Mouse (Mus musculus) hindbrain, embryonic 12.5 days (tissue): ENCODE results near the gene Rps15a. TPM values are rescaled to one million over a fixed set of nuclear protein-coding genes. Genes with fewer than 3 reads are reported as not detected.
A peak's percentile ranks its signal among the peaks of the same experiment; 100 is the strongest.

Experiments
- ATAC-seq: fragments of 200-750 bp; cut with Nextera tagmentation; 2 replicates; pipeline ENCODE4 v1.8.0; 2017; ENCODE audit warnings: moderate TSS enrichment; ENCODE audit not compliant: low FRiP score
- H3K27ac ChIP-seq: fragments of 300-500 bp; sonication (generic); 2 replicates; pipeline ENCODE4 v1.5.1; 2016; ENCODE audit warnings: mild to moderate bottlenecking
- H3K27me3 ChIP-seq: fragments of 300-500 bp; sonication (generic); 2 replicates; pipeline ENCODE4 v1.6.1; 2016; ENCODE audit warnings: mild to moderate bottlenecking
- H3K36me3 ChIP-seq: fragments of 300-500 bp; sonication (generic); 2 replicates; pipeline ENCODE4 v1.6.1; 2016; ENCODE audit warnings: mild to moderate bottlenecking
- H3K4me1 ChIP-seq: fragments of 300-500 bp; sonication (generic); 2 replicates; pipeline ENCODE4 v1.6.1; 2016
- H3K4me2 ChIP-seq: fragments of 300-500 bp; sonication (generic); replicated peaks from 2 replicates; pipeline ENCODE4 v1.6.1; 2016; ENCODE audit warnings: mild to moderate bottlenecking
- H3K4me3 ChIP-seq: fragments of 300-500 bp; sonication (generic); 2 replicates; pipeline ENCODE4 v1.5.1; 2016; ENCODE audit warnings: mild to moderate bottlenecking
- H3K9ac ChIP-seq: fragments of 300-500 bp; sonication (generic); 2 replicates; pipeline ENCODE4 v1.6.1; 2016; ENCODE audit warnings: mild to moderate bottlenecking, moderate library complexity
- H3K9me3 ChIP-seq: fragments of 300-500 bp; sonication (generic); replicated peaks from 2 replicates; pipeline ENCODE4 v1.6.1; 2016; ENCODE audit warnings: mild to moderate bottlenecking
- WGBS: fragments of 180-500 bp; shearing (Covaris S2); methylation state at CpG from one replicate; pipeline ENCODE4 v1.1.7; 2016; 5-methylcytosine and 5-hydroxymethylcytosine counted together
- polyA plus RNA-seq: library from polyadenylated mRNA; unstranded; fragments of >200 nt; fragmentation: Nextera tagmentation; extraction: Ambion mirVana; gene quantifications from 2 replicates; pipeline ENCODE4 v1.2.1, GENCODE M21; 2016

Gene Rps15a
- polyA plus RNA-seq, 1 experiment from 2014 or later = 511 TPM

GRCm38 (mm10) chr7:118125736-118126135 is 9.7 kb upstream of the Rps15a start:
- H3K27me3 ChIP-seq = no peaks in the 10 kb centered on the region
- H3K4me3 ChIP-seq = no peak overlapping the region
- no peak for ATAC-seq
- H3K9ac ChIP-seq = no peak overlapping the region
- H3K36me3 ChIP-seq = peaks cover 39% of the 10 kb centered on the region
- H3K9me3 ChIP-seq = no peaks in the 10 kb centered on the region
- peaks cover 32% of the 10 kb centered on the region for H3K4me1 ChIP-seq
- H3K27ac ChIP-seq = no peak overlapping the region
- H3K4me2 ChIP-seq = no peak overlapping the region

GRCm38 (mm10) chr7:118123512-118124411 is 7.8 kb upstream of the Rps15a start:
- no peaks in the 10 kb centered on the region for H3K9me3 ChIP-seq
- WGBS = 95% methylated on average over 4 of the region's 4 CpGs
- H3K4me2 ChIP-seq = no peak overlapping the region
- no peaks in the 10 kb centered on the region for H3K27me3 ChIP-seq
- no peak for ATAC-seq
- no peak overlapping the region for H3K9ac ChIP-seq
- no peak overlapping the region for H3K4me3 ChIP-seq
- peaks cover 57% of the 10 kb centered on the region for H3K36me3 ChIP-seq
- no peak overlapping the region for H3K27ac ChIP-seq
- peaks cover 23% of the 10 kb centered on the region for H3K4me1 ChIP-seq

- Histone ChIP-seq H3K36me3 (peaks cover 65% of the 10 kb centered on the region), H3K27me3 (no peaks in the 10 kb centered on the region), H3K4me2 (no peak overlapping the region), H3K27ac (no peak overlapping the region), H3K9me3 (no peaks in the 10 kb centered on the region), H3K4me3 (no peak overlapping the region), H3K9ac (no peak overlapping the region), H3K4me1 (peaks cover 11% of the 10 kb centered on the region)
- whole genome bisulfite sequencing = 96% methylated on average over 7 of the region's 7 CpGs
- ATAC-seq = no peak
These were observed 6.2 kb upstream of the Rps15a start for GRCm38 (mm10) chr7:118122235-118122634.

GRCm38 (mm10) chr7:118120654-118121053 is 4.7 kb upstream of the Rps15a start:
- Histone ChIP-seq H3K9ac (no peak overlapping the region), H3K27me3 (no peaks in the 10 kb centered on the region), H3K4me2 (no peak overlapping the region), H3K36me3 (peaks cover 54% of the 10 kb centered on the region), H3K9me3 (no peaks in the 10 kb centered on the region), H3K4me3 (no peak overlapping the region), H3K27ac (no peak overlapping the region), H3K4me1 (peaks cover 6% of the 10 kb centered on the region)
- ATAC-seq = no peak
- WGBS = 88% methylated on average over 1 of the region's 1 CpGs

GRCm38 (mm10) chr7:118119946-118120345 is 4.0 kb upstream of the Rps15a start:
- peaks cover 10% of the 10 kb centered on the region for H3K4me1 ChIP-seq
- 93% methylated on average over 5 of the region's 5 CpGs for WGBS
- no peaks in the 10 kb centered on the region for H3K27me3 ChIP-seq
- H3K4me2 ChIP-seq = no peak overlapping the region
- no peak overlapping the region for H3K4me3 ChIP-seq
- no peak overlapping the region for H3K9ac ChIP-seq
- no peaks in the 10 kb centered on the region for H3K9me3 ChIP-seq
- peaks cover 54% of the 10 kb centered on the region for H3K36me3 ChIP-seq
- no peak for ATAC-seq
- H3K27ac ChIP-seq = no peak overlapping the region

- Histone ChIP-seq H3K9me3 (no peaks in the 10 kb centered on the region), H3K27me3 (no peaks in the 10 kb centered on the region), H3K4me3 (no peak overlapping the region), H3K27ac (no peak overlapping the region), H3K4me2 (no peak overlapping the region), H3K4me1 (peaks cover 18% of the 10 kb centered on the region), H3K36me3 (peaks cover 55% of the 10 kb centered on the region), H3K9ac (no peak overlapping the region)
- no peak for ATAC-seq
- 61% methylated on average over 2 of the region's 2 CpGs for WGBS
These were observed 3.2 kb upstream of the Rps15a start for GRCm38 (mm10) chr7:118119142-118119541.

- H3K4me3 ChIP-seq = no peak overlapping the region
- no peaks in the 10 kb centered on the region for H3K9me3 ChIP-seq
- H3K27ac ChIP-seq = no peak overlapping the region
- H3K4me1 ChIP-seq = peaks cover 25% of the 10 kb centered on the region
- 85% methylated on average over 3 of the region's 3 CpGs for WGBS
- H3K27me3 ChIP-seq = no peaks in the 10 kb centered on the region
- no peak overlapping the region for H3K4me2 ChIP-seq
- no peak overlapping the region for H3K9ac ChIP-seq
- H3K36me3 ChIP-seq = peaks cover 56% of the 10 kb centered on the region
- no peak for ATAC-seq
These were observed 2.4 kb upstream of the Rps15a start for GRCm38 (mm10) chr7:118118426-118118825.

- H3K4me3 ChIP-seq = no peak overlapping the region
- H3K27me3 ChIP-seq = no peaks in the 10 kb centered on the region
- no peak for ATAC-seq
- no peak overlapping the region for H3K4me2 ChIP-seq
- 56% methylated on average over 4 of the region's 4 CpGs for WGBS
- peaks cover 59% of the 10 kb centered on the region for H3K36me3 ChIP-seq
- peak overlapping the region; percentile 25; the same call in 1 of the 2 replicates for H3K27ac ChIP-seq
- peaks cover 33% of the 10 kb centered on the region for H3K4me1 ChIP-seq
- H3K9me3 ChIP-seq = no peaks in the 10 kb centered on the region
- no peak overlapping the region for H3K9ac ChIP-seq
These were observed 1.7 kb upstream of the Rps15a start for GRCm38 (mm10) chr7:118117539-118118210.

- Histone ChIP-seq H3K4me1 (peaks cover 39% of the 10 kb centered on the region), H3K36me3 (peaks cover 59% of the 10 kb centered on the region), H3K4me3 (peak overlapping the region; percentile 75; the same call in 1 of the 2 replicates), H3K27ac (peak overlapping the region; percentile 25; the same call in 1 of the 2 replicates), H3K4me2 (peak overlapping the region; percentile 54), H3K27me3 (no peaks in the 10 kb centered on the region), H3K9me3 (no peaks in the 10 kb centered on the region), H3K9ac (peak overlapping the region; percentile 57; the same call in 1 of the 2 replicates)
- no peak; the same call in 1 of the 2 replicates for ATAC-seq
- 17% methylated on average over 8 of the region's 8 CpGs for WGBS
These were observed 975 bp upstream of the Rps15a start for GRCm38 (mm10) chr7:118116787-118117538.

- no peaks in the 10 kb centered on the region for H3K27me3 ChIP-seq
- peak overlapping the region; percentile 94 for H3K4me2 ChIP-seq
- peaks cover 64% of the 10 kb centered on the region for H3K36me3 ChIP-seq
- H3K27ac ChIP-seq = peak overlapping the region; percentile 84
- peak overlapping the region; percentile 75 for H3K4me3 ChIP-seq
- H3K9ac ChIP-seq = peak overlapping the region; percentile 95
- no peaks in the 10 kb centered on the region for H3K9me3 ChIP-seq
- 0% methylated on average over 20 of the region's 20 CpGs for WGBS
- ATAC-seq = no peak
- peaks cover 52% of the 10 kb centered on the region for H3K4me1 ChIP-seq
These were observed 483 bp downstream of the Rps15a start for GRCm38 (mm10) chr7:118115533-118115876.

- Histone ChIP-seq H3K4me1 (peaks cover 57% of the 10 kb centered on the region), H3K9ac (peak overlapping the region; percentile 95; the same call in 1 of the 2 replicates), H3K9me3 (no peaks in the 10 kb centered on the region), H3K27ac (no peak overlapping the region), H3K4me2 (peak overlapping the region; percentile 94), H3K4me3 (peak overlapping the region; percentile 75), H3K27me3 (no peaks in the 10 kb centered on the region), H3K36me3 (peaks cover 65% of the 10 kb centered on the region)
- 71% methylated on average over 5 of the region's 5 CpGs for WGBS
- ATAC-seq = no peak
These were observed 2.3 kb downstream of the Rps15a start for GRCm38 (mm10) chr7:118113541-118114297.
